Mouse (Mus musculus) intestine, postnatal 0 days (tissue): ENCODE measurements around the gene Fbxo47. TPM values are rescaled to one million over a fixed set of nuclear protein-coding genes. Genes with fewer than 3 reads are reported as not detected.

Experiments
- ATAC-seq: fragments of 200-750 bp; cut with Nextera tagmentation; 2 replicates; pipeline ENCODE4 v1.8.0; 2017; ENCODE audit warnings: mild to moderate bottlenecking, moderate TSS enrichment, moderate library complexity
- H3K27ac ChIP-seq: fragments of 300-500 bp; sonication (generic); 2 replicates; pipeline ENCODE4 v1.5.1; 2014; ENCODE audit warnings: mild to moderate bottlenecking, low read depth, low read length, moderate library complexity
- H3K27me3 ChIP-seq: fragments of 300-500 bp; sonication (generic); replicated peaks from 2 replicates; pipeline ENCODE4 v1.6.1; 2014; ENCODE audit warnings: low read length, mixed read lengths; ENCODE audit not compliant: control insufficient read depth, insufficient read depth
- H3K36me3 ChIP-seq: fragments of 300-500 bp; sonication (generic); 2 replicates; pipeline ENCODE4 v1.6.1; 2014; ENCODE audit warnings: mild to moderate bottlenecking, moderate library complexity; ENCODE audit not compliant: control insufficient read depth, insufficient read depth
- H3K4me1 ChIP-seq: fragments of 300-500 bp; sonication (generic); replicated peaks from 2 replicates; pipeline ENCODE4 v1.6.1; 2014; ENCODE audit warnings: antibody characterized with exemption, low read length, mixed read lengths; ENCODE audit not compliant: control insufficient read depth, insufficient read depth
- H3K4me2 ChIP-seq: fragments of 300-500 bp; sonication (generic); replicated peaks from 2 replicates; pipeline ENCODE4 v1.6.1; 2014; ENCODE audit warnings: low read depth, mild to moderate bottlenecking, moderate library complexity
- H3K4me3 ChIP-seq: fragments of 300-500 bp; sonication (generic); 2 replicates; pipeline ENCODE4 v1.5.1; 2014; ENCODE audit warnings: low read depth, low read length
- H3K9ac ChIP-seq: fragments of 300-500 bp; sonication (generic); 2 replicates; pipeline ENCODE4 v1.6.1; 2014; ENCODE audit warnings: mild to moderate bottlenecking, low read depth, low read length
- H3K9me3 ChIP-seq: fragments of 300-500 bp; sonication (generic); 2 replicates; pipeline ENCODE4 v1.6.1; 2016; ENCODE audit warnings: mixed run types; ENCODE audit not compliant: control insufficient read depth
- CTCF ChIP-seq: sonication (generic); IDR thresholded peaks from 2 replicates; pipeline ENCODE4 v1.5.1; 2016; ENCODE audit warnings: low read depth, mild to moderate bottlenecking, control low read depth, antibody characterized with exemption, moderate library complexity
- WGBS: fragments of 180-500 bp; shearing (Covaris S2); extraction: QIAGEN DNeasy Blood & Tissue Kit; methylation state at CpG from one replicate; pipeline ENCODE4 v1.1.7; 2014; 5-methylcytosine and 5-hydroxymethylcytosine counted together
- polyA plus RNA-seq: library from polyadenylated mRNA; unstranded; fragments of >200 nt; fragmentation: Nextera tagmentation; extraction: Ambion mirVana; gene quantifications from 2 replicates; pipeline ENCODE4 v1.2.1, GENCODE M21; 2015

Fbxo47 gene
- polyA plus RNA-seq, 1 experiment from 2014 or later: 0.83 TPM

- peaks cover 60% of the 10 kb centered on the region for H3K4me1 ChIP-seq
- no peaks in the 10 kb centered on the region for H3K27me3 ChIP-seq
- H3K4me2 ChIP-seq: 0 out of 2 replicates have a peak overlapping the region, but pooled peaks have one; percentile 24
- H3K4me3 ChIP-seq: no peak overlapping the region
- H3K36me3 ChIP-seq: peaks cover 31% of the 10 kb centered on the region
- TF ChIP-seq CTCF: no peak
- no peaks in the 10 kb centered on the region for H3K9me3 ChIP-seq
- WGBS: 49% methylated on average over 7 of the region's 7 CpGs
- ATAC-seq: no peak
- no peak overlapping the region for H3K9ac ChIP-seq
- peak overlapping the region; percentile 58 for H3K27ac ChIP-seq
These were observed 74.5 kb downstream of the Fbxo47 start for GRCm38 (mm10) chr11:97809235-97810121.

- WGBS: 30% methylated on average over 5 of the region's 5 CpGs
- Histone ChIP-seq H3K4me2 (no peak overlapping the region), H3K9me3 (no peaks in the 10 kb centered on the region), H3K4me1 (peaks cover 57% of the 10 kb centered on the region), H3K27me3 (no peaks in the 10 kb centered on the region), H3K36me3 (peaks cover 25% of the 10 kb centered on the region), H3K4me3 (no peak overlapping the region), H3K9ac (no peak overlapping the region), H3K27ac (peak overlapping the region; percentile 58)
- ATAC-seq: no peak
- no peak for TF ChIP-seq CTCF
These were observed 75.2 kb downstream of the Fbxo47 start for GRCm38 (mm10) chr11:97808621-97809234.

GRCm38 (mm10) chr11:97808093-97808492, 75.9 kb downstream of the Fbxo47 start:
- H3K27ac ChIP-seq: peak overlapping the region; percentile 58
- ATAC-seq: no peak
- no peak overlapping the region for H3K9ac ChIP-seq
- H3K27me3 ChIP-seq: no peaks in the 10 kb centered on the region
- peaks cover 18% of the 10 kb centered on the region for H3K36me3 ChIP-seq
- H3K9me3 ChIP-seq: no peaks in the 10 kb centered on the region
- 36% methylated on average over 2 of the region's 2 CpGs for WGBS
- no peak for TF ChIP-seq CTCF
- no peak overlapping the region for H3K4me3 ChIP-seq
- H3K4me2 ChIP-seq: peak overlapping the region; percentile 13; the same call in 1 of the 2 replicates
- H3K4me1 ChIP-seq: peaks cover 51% of the 10 kb centered on the region

GRCm38 (mm10) chr11:97807626-97808025, 76.3 kb downstream of the Fbxo47 start:
- WGBS: 15% methylated on average over 6 of the region's 6 CpGs
- Histone ChIP-seq H3K27me3 (no peaks in the 10 kb centered on the region), H3K4me1 (peaks cover 47% of the 10 kb centered on the region), H3K4me3 (no peak overlapping the region), H3K9me3 (no peaks in the 10 kb centered on the region), H3K4me2 (peak overlapping the region; percentile 13; the same call in 1 of the 2 replicates), H3K36me3 (peaks cover 18% of the 10 kb centered on the region), H3K27ac (peak overlapping the region; percentile 58), H3K9ac (no peak overlapping the region)
- no peak for ATAC-seq
- TF ChIP-seq CTCF: no peak

DNA sequence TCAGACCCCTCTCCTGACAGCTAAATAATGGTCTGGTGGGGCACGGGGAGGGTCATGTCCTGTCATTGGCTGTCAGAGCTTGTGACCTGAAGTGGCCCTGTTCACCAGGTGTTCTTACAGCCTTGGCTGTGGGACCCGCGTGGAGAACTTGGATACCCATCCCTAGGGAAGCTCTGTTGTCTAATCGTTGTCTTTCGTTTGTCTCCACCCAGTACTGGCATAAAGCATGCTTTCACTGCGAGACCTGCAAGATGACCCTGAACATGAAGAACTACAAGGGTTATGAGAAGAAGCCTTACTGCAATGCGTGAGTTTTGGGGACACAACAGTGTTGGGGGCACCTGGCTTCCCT, 77.4 kb downstream of the Fbxo47 start:
- H3K9me3 ChIP-seq: no peaks in the 10 kb centered on the region
- no peak overlapping the region for H3K4me3 ChIP-seq
- TF ChIP-seq CTCF: no peak
- H3K4me1 ChIP-seq: peaks cover 53% of the 10 kb centered on the region
- 0 out of 2 replicates have a peak overlapping the region, but pooled peaks have one; percentile 50 for H3K27ac ChIP-seq
- H3K9ac ChIP-seq: no peak overlapping the region
- ATAC-seq: no peak
- peak overlapping the region; percentile 50; the same call in 1 of the 2 replicates for H3K4me2 ChIP-seq
- H3K27me3 ChIP-seq: no peaks in the 10 kb centered on the region
- peaks cover 18% of the 10 kb centered on the region for H3K36me3 ChIP-seq
- WGBS: 61% methylated on average over 7 of the region's 7 CpGs
